Mouse (Mus musculus): ENCODE data around the gene Atrn.

DNA sequence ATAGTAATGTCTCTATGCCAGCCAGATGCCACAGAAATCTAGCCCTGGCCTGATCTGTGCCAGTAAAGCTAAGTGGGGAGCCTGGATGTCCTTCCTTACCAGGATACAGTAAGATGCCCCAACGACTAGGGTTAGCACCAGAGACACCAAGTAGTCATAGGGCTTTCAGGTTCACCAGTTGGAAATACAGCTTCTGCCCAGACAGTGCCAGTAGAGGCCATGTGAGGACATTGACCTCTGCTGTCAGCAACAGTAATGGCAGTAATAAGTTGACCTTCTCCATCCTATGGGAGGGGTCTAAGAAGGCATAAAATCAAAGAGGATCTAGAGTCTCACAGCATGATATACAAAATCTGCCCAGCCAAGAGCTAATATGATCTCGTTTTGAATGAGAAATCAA is 43.5 kb downstream of the Atrn start:
- no peak for TF ChIP-seq CTCF (IDR thresholded peaks at IDR 0.05; ENCODE audit: control insufficient read depth, insufficient read depth, insufficient replicate concordance, low read depth, low read length)
- no peak for TF ChIP-seq POLR2A (IDR thresholded peaks at IDR 0.05; ENCODE audit: control insufficient read depth, low read depth, low read length)
